Mouse (Mus musculus) heart, embryonic 11.5 days (tissue): ENCODE measurements at regions not wholly inside any gene's neighbourhood (a gene's known extent, or its start where the extent isn't known, plus 50 kb on each side); places are given as distances from the start of the nearest gene placed in this dataset.

Experiments used
- ATAC-seq: fragments of 200-750 bp; cut with Nextera tagmentation; replicated peaks from 2 replicates; pipeline ENCODE4 v1.8.0; 2017; ENCODE audit warnings: moderate library complexity; ENCODE audit not compliant: insufficient number of reproducible peaks, low FRiP score, low TSS enrichment
- H3K27ac ChIP-seq: fragments of 300-500 bp; sonication (generic); 2 replicates; pipeline ENCODE4 v1.5.1; 2014; ENCODE audit warnings: mild to moderate bottlenecking, low read depth, low read length
- H3K27me3 ChIP-seq: fragments of 300-500 bp; sonication (generic); 2 replicates; pipeline ENCODE4 v1.6.1; 2014; ENCODE audit warnings: mild to moderate bottlenecking, low read length, mixed read lengths; ENCODE audit not compliant: control insufficient read depth, insufficient read depth
- H3K36me3 ChIP-seq: fragments of 300-500 bp; sonication (generic); 2 replicates; pipeline ENCODE4 v1.6.1; 2014; ENCODE audit warnings: mild to moderate bottlenecking, low read length, moderate library complexity, mixed read lengths; ENCODE audit not compliant: control insufficient read depth, insufficient read depth
- H3K4me1 ChIP-seq: fragments of 300-500 bp; sonication (generic); 2 replicates; pipeline ENCODE4 v1.6.1; 2014; ENCODE audit warnings: low read length; ENCODE audit not compliant: control insufficient read depth, insufficient read depth
- H3K4me2 ChIP-seq: fragments of 300-500 bp; sonication (generic); 2 replicates; pipeline ENCODE4 v1.6.1; 2014; ENCODE audit warnings: mild to moderate bottlenecking, moderate library complexity
- H3K4me3 ChIP-seq: fragments of 300-500 bp; sonication (generic); 2 replicates; pipeline ENCODE4 v1.5.1; 2014; ENCODE audit warnings: low read depth, low read length
- H3K9ac ChIP-seq: fragments of 300-500 bp; sonication (generic); 2 replicates; pipeline ENCODE4 v1.6.1; 2014; ENCODE audit warnings: mild to moderate bottlenecking, low read depth, low read length, moderate library complexity
- H3K9me3 ChIP-seq: fragments of 300-500 bp; sonication (generic); replicated peaks from 2 replicates; pipeline ENCODE4 v1.6.1; 2016; ENCODE audit warnings: low read length; ENCODE audit not compliant: control insufficient read depth
- WGBS: fragments of 180-500 bp; shearing (Covaris S2); extraction: QIAGEN DNeasy Blood & Tissue Kit; methylation state at CpG from one replicate; pipeline ENCODE4 v1.1.7; 2014; ENCODE audit not compliant: insufficient replicate concordance; 5-methylcytosine and 5-hydroxymethylcytosine counted together

DNA sequence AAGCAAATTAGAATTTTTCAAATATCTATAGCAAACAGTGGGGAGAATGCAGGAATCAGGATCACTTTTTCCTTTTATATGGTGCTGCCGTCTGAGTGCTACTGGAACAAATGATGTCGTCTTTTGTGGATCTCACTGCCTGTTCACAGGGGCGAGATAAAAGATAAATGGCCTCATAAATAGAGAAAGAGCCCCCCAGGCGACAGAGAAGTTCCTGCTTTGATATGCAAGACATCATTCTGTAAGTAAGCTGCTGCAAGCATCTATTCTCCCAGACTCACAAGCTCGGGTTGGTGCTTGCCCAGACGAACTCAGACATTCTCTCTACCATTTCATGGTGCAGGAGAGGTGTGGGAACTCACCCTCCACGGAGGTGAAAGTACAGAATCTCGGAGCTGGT, 377.6 kb upstream of the Cdh4 start:
- H3K4me1 ChIP-seq, result no peaks in the 10 kb centered on the region
- no peak for ATAC-seq
- H3K27me3 ChIP-seq, result no peaks in the 10 kb centered on the region; the same call in 1 of the 2 replicates
- H3K9me3 ChIP-seq, result no peaks in the 10 kb centered on the region
- no peaks in the 10 kb centered on the region for H3K36me3 ChIP-seq
- 44% methylated on average over 8 of the region's 8 CpGs for WGBS
- no peak overlapping the region for H3K9ac ChIP-seq
- H3K4me3 ChIP-seq, result no peak overlapping the region
- H3K4me2 ChIP-seq, result no peak overlapping the region
- H3K27ac ChIP-seq, result no peak overlapping the region

DNA sequence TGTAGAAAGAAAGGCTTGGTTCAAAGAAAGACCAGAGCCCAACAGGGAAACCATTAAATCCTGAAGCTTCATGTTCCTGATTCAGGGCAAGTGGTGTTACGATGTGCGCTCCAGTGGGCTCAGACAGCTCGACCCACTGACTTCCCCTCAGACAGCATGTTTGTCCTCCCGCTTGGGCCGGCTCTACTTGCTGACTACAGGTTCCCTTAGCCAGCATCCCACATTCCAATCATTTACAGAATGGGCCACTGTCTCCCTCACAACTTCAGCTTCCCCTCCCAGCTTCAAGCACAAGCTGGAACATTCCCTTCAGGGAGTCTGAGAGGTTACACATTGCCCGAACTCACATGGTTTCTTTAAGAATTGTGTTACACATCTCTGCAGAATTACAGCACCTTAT, 372.7 kb upstream of the Cdh4 start:
- no peak overlapping the region for H3K27ac ChIP-seq
- no peak overlapping the region for H3K9ac ChIP-seq
- no peak for ATAC-seq
- WGBS, result 61% methylated on average over 6 of the region's 6 CpGs
- H3K4me1 ChIP-seq, result no peaks in the 10 kb centered on the region
- no peak overlapping the region for H3K4me3 ChIP-seq
- no peak overlapping the region for H3K4me2 ChIP-seq
- no peaks in the 10 kb centered on the region for H3K27me3 ChIP-seq
- H3K9me3 ChIP-seq, result no peaks in the 10 kb centered on the region
- no peaks in the 10 kb centered on the region for H3K36me3 ChIP-seq

DNA sequence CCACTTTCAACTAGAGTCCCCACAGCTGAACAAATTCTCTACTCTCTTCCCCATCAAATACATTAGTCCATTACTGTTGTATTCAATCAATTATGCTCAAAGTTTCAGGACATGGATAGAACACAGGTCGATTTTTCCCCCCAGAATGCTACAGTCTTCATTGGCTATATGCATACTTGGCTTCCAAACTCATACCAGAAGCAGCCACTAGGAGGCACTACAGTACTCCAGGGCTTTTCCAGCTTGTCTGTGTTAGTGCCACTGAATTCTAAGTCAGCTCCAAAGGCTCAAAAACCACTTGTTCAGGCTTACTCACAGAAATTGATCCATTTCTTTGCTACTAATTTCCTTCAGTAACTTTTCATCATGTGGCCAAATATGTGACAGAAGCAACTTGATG, 371.9 kb upstream of the Cdh4 start:
- Histone ChIP-seq H3K4me1 (no peaks in the 10 kb centered on the region), H3K36me3 (no peaks in the 10 kb centered on the region), H3K27me3 (no peaks in the 10 kb centered on the region), H3K9ac (no peak overlapping the region), H3K9me3 (no peaks in the 10 kb centered on the region), H3K4me3 (no peak overlapping the region), H3K27ac (no peak overlapping the region), H3K4me2 (no peak overlapping the region)
- 48% methylated on average over 1 of the region's 1 CpGs for WGBS
- ATAC-seq, result no peak

GRCm38 (mm10) chr2:179080462-179081274, 361.6 kb upstream of the Cdh4 start:
- no peaks in the 10 kb centered on the region for H3K4me1 ChIP-seq
- no peak overlapping the region for H3K9ac ChIP-seq
- no peaks in the 10 kb centered on the region for H3K27me3 ChIP-seq
- ATAC-seq, result no peak
- H3K9me3 ChIP-seq, result no peaks in the 10 kb centered on the region
- no peaks in the 10 kb centered on the region for H3K36me3 ChIP-seq
- 71% methylated on average over 13 of the region's 13 CpGs for WGBS
- H3K4me3 ChIP-seq, result no peak overlapping the region
- H3K4me2 ChIP-seq, result no peak overlapping the region
- H3K27ac ChIP-seq, result no peak overlapping the region

GRCm38 (mm10) chr2:179086915-179087314, 355.3 kb upstream of the Cdh4 start:
- Histone ChIP-seq H3K27me3 (no peaks in the 10 kb centered on the region), H3K36me3 (no peaks in the 10 kb centered on the region), H3K4me3 (no peak overlapping the region), H3K4me2 (no peak overlapping the region), H3K9ac (no peak overlapping the region), H3K4me1 (no peaks in the 10 kb centered on the region), H3K27ac (no peak overlapping the region), H3K9me3 (no peaks in the 10 kb centered on the region)
- WGBS, result 85% methylated on average over 9 of the region's 9 CpGs
- no peak for ATAC-seq

DNA sequence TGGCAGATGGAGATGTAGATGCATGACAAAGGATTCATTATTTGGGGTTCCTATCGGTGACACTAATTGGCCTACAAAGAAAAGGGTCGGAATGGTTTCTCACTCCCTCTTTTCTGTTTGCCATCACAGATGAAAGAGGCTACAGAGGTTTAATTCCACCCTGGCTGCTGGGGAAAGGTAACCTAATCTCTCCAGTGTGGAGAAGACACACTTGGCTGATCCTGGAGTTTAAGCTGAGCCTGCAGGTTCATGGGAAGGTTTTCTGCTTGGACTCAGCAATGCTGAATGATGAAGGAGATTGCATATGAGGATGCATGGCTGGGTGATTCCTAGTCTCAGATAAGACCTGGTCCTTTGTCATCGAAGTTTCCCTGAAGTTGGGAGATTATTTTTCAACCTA, 350.8 kb upstream of the Cdh4 start:
- Histone ChIP-seq H3K36me3 (no peaks in the 10 kb centered on the region), H3K4me2 (no peak overlapping the region), H3K27me3 (no peaks in the 10 kb centered on the region), H3K9me3 (no peaks in the 10 kb centered on the region), H3K9ac (no peak overlapping the region), H3K4me3 (no peak overlapping the region), H3K4me1 (no peaks in the 10 kb centered on the region), H3K27ac (no peak overlapping the region)
- 68% methylated on average over 3 of the region's 3 CpGs for WGBS
- ATAC-seq, result no peak

DNA sequence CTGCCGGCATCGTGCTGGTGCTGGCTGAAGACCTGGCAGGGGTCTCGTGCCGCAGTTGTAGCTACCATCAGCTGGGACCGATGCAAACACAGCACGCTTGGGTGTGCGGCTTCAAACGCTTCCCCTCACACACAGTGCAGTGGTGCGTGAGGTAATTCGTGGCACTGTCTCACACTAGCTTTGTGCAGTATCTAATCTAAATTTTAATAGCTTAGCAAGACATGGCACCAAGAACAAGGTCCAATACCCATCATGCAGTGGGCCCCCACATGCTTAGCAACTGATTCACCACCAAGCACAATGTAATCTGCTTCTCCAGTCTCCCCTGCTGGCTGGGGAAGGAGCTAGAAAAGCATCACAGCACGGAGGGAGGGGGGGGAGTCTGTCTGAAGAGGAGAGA, 348.2 kb upstream of the Cdh4 start:
- Histone ChIP-seq H3K27ac (no peak overlapping the region), H3K4me1 (no peaks in the 10 kb centered on the region), H3K9ac (no peak overlapping the region), H3K36me3 (no peaks in the 10 kb centered on the region), H3K27me3 (no peaks in the 10 kb centered on the region), H3K4me3 (no peak overlapping the region), H3K4me2 (no peak overlapping the region), H3K9me3 (no peaks in the 10 kb centered on the region)
- ATAC-seq, result no peak
- WGBS, result 73% methylated on average over 11 of the region's 11 CpGs

GRCm38 (mm10) chr2:179095981-179096380, 346.2 kb upstream of the Cdh4 start:
- Histone ChIP-seq H3K4me2 (no peak overlapping the region), H3K9me3 (no peaks in the 10 kb centered on the region), H3K36me3 (no peaks in the 10 kb centered on the region), H3K4me3 (no peak overlapping the region), H3K4me1 (no peaks in the 10 kb centered on the region), H3K9ac (no peak overlapping the region), H3K27ac (no peak overlapping the region), H3K27me3 (no peaks in the 10 kb centered on the region)
- no peak for ATAC-seq
- 81% methylated on average over 3 of the region's 3 CpGs for WGBS

GRCm38 (mm10) chr2:179096861-179097260, 345.4 kb upstream of the Cdh4 start:
- Histone ChIP-seq H3K4me2 (no peak overlapping the region), H3K27me3 (no peaks in the 10 kb centered on the region), H3K9me3 (no peaks in the 10 kb centered on the region), H3K9ac (no peak overlapping the region), H3K4me3 (no peak overlapping the region), H3K36me3 (no peaks in the 10 kb centered on the region), H3K27ac (no peak overlapping the region), H3K4me1 (no peaks in the 10 kb centered on the region)
- ATAC-seq, result no peak
- WGBS, result 77% methylated on average over 4 of the region's 4 CpGs
